Mouse (Mus musculus) macrophage (primary cell): ENCODE data around the gene 4930404H24Rik. TPM values are rescaled to one million over a fixed set of nuclear protein-coding genes. Genes with fewer than 3 reads are reported as not detected.

ENCODE experiments used
- H3K27ac ChIP-seq: fragments of 350-480 bp; formaldehyde crosslinking; 2 replicates; pipeline ENCODE4 v1.9.0; 2021
- H3K36me3 ChIP-seq: fragments of 350-480 bp; formaldehyde crosslinking; 2 replicates; pipeline ENCODE4 v1.9.0; 2021; ENCODE audit errors: inconsistent target
- H3K4me3 ChIP-seq: fragments of 350-480 bp; formaldehyde crosslinking; 2 replicates; pipeline ENCODE4 v1.9.0; 2021; ENCODE audit errors: inconsistent target
- H3K79me2 ChIP-seq: fragments of 350-480 bp; formaldehyde crosslinking; 2 replicates; pipeline ENCODE4 v1.9.0; 2021; ENCODE audit errors: inconsistent target
- WGBS: methylation state at CpG from one replicate; pipeline ENCODE4 v1.1.7; 2026; ENCODE audit warnings: inconsistent platforms; ENCODE audit not compliant: missing documents; 5-methylcytosine and 5-hydroxymethylcytosine counted together
- polyA plus RNA-seq: library from polyadenylated mRNA; stranded (reverse); fragments of 250-400 nt; gene quantifications from 3 replicates; pipeline ENCODE4 v1.2.4, GENCODE M21; 2018; ENCODE audit warnings: inconsistent platforms

The 4930404H24Rik gene
- polyA plus RNA-seq, 1 experiment from 2014 or later: not detected

DNA sequence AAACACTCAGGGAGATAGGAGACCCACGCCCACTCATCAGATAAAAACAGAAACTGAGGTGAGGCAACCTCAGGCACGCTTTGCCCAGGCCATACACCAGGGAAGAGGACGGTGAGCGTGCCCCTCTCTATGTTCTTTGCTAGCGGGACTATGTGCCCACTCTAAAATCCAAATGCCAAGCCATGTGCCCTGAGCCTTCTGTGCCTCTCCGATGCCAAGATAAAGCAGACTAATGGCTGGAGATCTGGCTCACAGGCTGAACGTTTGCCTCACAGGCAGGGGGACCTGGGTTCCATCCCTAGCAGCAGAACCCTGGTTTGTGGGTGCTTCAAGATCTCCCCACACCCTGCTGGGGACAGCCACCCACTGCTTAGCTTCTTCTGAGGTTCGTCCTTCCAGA, 17.5 kb downstream of the 4930404H24Rik start:
- Histone ChIP-seq H3K36me3 (no peaks in the 10 kb centered on the region), H3K27ac (no peak overlapping the region), H3K4me3 (no peak overlapping the region), H3K79me2 (peaks cover 87% of the 10 kb centered on the region; the same call in 1 of the 2 replicates)
- WGBS: 97% methylated on average over 8 of the region's 8 CpGs

DNA sequence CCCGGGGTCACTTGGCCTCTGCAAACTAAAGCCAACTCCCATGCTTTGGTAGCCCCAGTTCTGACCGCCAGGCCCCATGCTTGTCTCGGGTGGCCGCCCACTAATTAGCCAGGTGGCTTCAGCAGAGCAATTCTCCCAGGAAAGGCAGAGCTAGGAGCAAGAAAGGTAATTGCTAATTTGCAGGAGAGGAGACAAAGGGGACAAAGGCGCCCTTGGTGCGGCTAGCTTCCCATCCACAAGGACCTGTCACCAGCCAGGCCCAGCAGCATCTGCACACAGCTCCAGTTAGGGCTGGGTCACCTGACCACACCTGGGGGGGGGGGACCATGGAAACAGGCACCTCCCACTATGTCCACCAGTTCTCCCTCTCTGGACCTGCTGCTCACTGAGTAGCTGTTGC, 19.0 kb downstream of the 4930404H24Rik start:
- H3K27ac ChIP-seq: no peak overlapping the region

GRCm38 (mm10) chr2:153512416-153513323, 20.1 kb downstream of the 4930404H24Rik start:
- H3K79me2 ChIP-seq: peaks cover 97% of the 10 kb centered on the region; the same call in 1 of the 2 replicates
- no peak overlapping the region for H3K27ac ChIP-seq
- no peaks in the 10 kb centered on the region for H3K36me3 ChIP-seq
- no peak overlapping the region for H3K4me3 ChIP-seq
- WGBS: 80% methylated on average over 14 of the region's 14 CpGs

More for the DNA sequence above, 19.0 kb downstream of the 4930404H24Rik start:
- 96% methylated on average over 6 of the region's 6 CpGs for WGBS
- Histone ChIP-seq H3K36me3 (no peaks in the 10 kb centered on the region), H3K4me3 (no peak overlapping the region), H3K79me2 (peaks cover 87% of the 10 kb centered on the region; the same call in 1 of the 2 replicates)

GRCm38 (mm10) chr2:153513983-153514382, 21.4 kb downstream of the 4930404H24Rik start:
- Histone ChIP-seq H3K36me3 (no peaks in the 10 kb centered on the region), H3K79me2 (peaks cover 98% of the 10 kb centered on the region; the same call in 1 of the 2 replicates), H3K27ac (no peak overlapping the region), H3K4me3 (no peak overlapping the region)
- WGBS: 92% methylated on average over 3 of the region's 3 CpGs

DNA sequence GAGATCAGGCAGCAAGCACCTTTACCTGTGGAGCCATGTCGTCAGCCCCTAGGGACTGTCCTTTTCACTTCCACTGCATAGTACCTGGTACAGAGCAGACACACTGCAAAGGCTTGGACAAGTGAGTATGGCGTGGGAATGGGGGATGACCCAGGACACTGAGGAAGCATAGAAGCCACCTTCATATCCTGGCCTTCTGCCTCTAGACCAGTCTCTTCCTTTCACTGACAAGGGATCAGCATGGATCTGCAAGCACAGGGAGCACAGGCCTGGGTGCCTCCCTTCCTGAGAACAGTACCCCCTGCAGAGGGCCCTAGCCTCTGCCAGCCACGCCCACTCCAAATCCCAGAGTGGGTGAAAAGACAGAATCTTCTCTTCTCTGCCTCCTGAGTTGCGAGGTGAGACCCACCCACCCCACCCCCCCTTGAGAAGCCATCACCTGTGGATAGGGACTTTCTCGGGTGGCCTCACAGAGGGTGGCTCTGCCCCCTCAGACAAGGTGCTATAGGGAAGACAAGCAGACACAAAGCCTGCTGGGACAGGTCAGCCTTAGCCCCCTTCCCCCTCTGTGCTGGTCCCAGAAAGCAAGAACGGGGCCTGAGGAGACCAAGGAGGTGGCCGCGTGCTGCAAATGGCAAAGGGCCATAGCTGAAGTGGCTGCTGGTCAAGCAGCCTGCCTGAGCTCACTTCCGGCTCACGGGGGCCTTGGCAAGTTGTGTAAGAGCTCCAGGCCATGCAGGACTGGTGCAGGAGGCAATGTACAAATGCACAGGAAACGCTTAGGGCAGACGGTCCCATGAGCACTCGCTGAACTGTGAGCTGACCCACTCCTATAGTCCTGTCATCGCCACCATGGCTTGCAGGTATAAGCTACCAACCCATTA, 22.1 kb downstream of the 4930404H24Rik start:
- Histone ChIP-seq H3K36me3 (no peaks in the 10 kb centered on the region), H3K4me3 (no peak overlapping the region), H3K79me2 (peaks cover 99% of the 10 kb centered on the region; the same call in 1 of the 2 replicates), H3K27ac (peak overlapping the region; percentile 42)
- 56% methylated on average over 14 of the region's 14 CpGs for WGBS

DNA sequence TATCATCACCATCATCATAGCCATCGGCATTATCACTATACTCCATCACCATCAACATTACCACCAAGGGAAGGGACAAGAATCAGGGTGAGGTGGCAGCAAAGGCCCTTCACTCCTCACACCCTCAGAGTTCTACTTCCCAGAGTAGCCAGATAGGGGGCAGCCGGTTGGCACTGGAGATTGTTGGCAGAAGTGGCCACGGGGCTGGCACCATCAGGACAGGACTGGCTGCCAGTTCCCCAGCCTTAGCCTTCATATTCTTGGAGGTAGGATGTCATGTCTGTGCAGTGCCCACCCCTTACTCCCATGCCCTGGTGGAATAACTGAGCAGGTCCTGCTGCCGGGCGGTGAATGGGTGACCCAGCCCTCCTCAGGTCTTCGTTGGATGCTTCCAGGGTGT, 23.0 kb downstream of the 4930404H24Rik start:
- no peak overlapping the region for H3K27ac ChIP-seq
- WGBS: 97% methylated on average over 5 of the region's 6 CpGs
- H3K4me3 ChIP-seq: no peak overlapping the region
- H3K79me2 ChIP-seq: peaks cover 99% of the 10 kb centered on the region; the same call in 1 of the 2 replicates
- H3K36me3 ChIP-seq: no peaks in the 10 kb centered on the region

GRCm38 (mm10) chr2:153516961-153517360, 24.4 kb downstream of the 4930404H24Rik start:
- 45% methylated on average over 4 of the region's 4 CpGs for WGBS
- no peak overlapping the region for H3K27ac ChIP-seq
- no peak overlapping the region for H3K4me3 ChIP-seq
- H3K79me2 ChIP-seq: peaks cover 99% of the 10 kb centered on the region; the same call in 1 of the 2 replicates
- no peaks in the 10 kb centered on the region for H3K36me3 ChIP-seq

DNA sequence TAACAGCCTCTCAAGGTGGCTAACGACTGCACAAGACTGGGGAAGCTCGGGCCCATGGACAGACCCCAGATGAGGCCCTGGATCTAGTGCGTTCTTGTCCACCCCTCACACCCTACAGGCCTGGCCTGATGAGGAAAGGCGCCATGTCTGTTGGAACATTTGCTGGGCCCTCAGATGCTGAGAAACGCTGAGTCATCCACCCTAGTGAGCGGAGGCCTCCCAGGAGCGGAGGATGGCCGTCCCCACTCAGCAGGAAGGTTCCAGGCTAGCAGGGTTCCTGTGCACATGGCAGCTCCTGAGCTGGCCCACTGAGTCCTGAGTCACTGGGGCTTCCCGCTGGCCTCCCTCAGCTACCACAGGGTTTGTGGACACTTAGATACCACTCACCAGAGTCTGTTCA, 27.5 kb downstream of the 4930404H24Rik start:
- Histone ChIP-seq H3K4me3 (no peak overlapping the region), H3K79me2 (peaks cover 99% of the 10 kb centered on the region), H3K27ac (no peak overlapping the region), H3K36me3 (no peaks in the 10 kb centered on the region)
- 62% methylated on average over 7 of the region's 9 CpGs for WGBS

GRCm38 (mm10) chr2:153522270-153522669, 29.7 kb downstream of the 4930404H24Rik start:
- H3K36me3 ChIP-seq: no peaks in the 10 kb centered on the region

DNA sequence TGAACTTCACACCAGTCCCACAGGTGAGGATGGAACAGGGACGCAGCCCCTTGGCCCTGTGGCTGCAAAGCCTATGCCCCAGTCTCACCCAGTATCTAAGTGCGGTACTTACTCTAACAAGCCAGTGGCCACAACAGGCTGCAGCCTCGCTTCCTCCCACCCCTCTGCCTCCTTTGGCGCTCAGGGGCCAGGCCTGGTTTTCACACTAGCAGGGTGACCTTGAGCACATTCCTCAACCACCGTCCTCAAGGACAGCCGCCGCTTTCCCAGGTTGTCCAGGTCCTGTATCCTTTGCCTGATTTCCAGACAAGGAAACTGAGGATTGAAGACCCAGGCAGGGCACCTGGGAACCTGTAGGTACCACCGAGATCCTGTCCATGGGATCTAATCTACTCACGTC, 30.6 kb downstream of the 4930404H24Rik start:
- Histone ChIP-seq H3K79me2 (peaks cover 94% of the 10 kb centered on the region), H3K36me3 (no peaks in the 10 kb centered on the region), H3K4me3 (no peak overlapping the region), H3K27ac (no peak overlapping the region)
- 94% methylated on average over 9 of the region's 9 CpGs for WGBS

More at GRCm38 (mm10) chr2:153522270-153522669, 29.7 kb downstream of the 4930404H24Rik start:
- WGBS: 89% methylated on average over 3 of the region's 4 CpGs
- no peak overlapping the region for H3K4me3 ChIP-seq
- no peak overlapping the region for H3K27ac ChIP-seq
- H3K79me2 ChIP-seq: peaks cover 99% of the 10 kb centered on the region

DNA sequence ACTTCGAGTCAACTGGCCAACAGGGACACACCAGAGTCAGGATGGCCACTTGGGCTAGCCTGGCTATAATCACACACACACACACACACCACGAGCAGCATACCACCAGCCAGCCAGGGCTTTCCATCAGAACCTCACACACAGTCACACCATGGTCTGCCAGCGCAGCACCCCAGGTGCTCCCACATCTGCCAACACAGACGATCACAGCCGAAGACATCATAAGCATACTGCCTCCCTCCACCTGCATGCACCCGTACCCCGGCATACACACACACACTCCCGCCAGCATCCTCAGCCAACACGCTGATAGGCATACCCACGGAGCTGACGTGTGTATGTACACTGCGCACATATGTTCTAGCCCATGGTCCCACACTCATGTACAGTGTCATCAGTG, 31.1 kb downstream of the 4930404H24Rik start:
- no peaks in the 10 kb centered on the region for H3K36me3 ChIP-seq
- 93% methylated on average over 12 of the region's 12 CpGs for WGBS
- peaks cover 89% of the 10 kb centered on the region for H3K79me2 ChIP-seq
- H3K4me3 ChIP-seq: no peak overlapping the region
- no peak overlapping the region for H3K27ac ChIP-seq

DNA sequence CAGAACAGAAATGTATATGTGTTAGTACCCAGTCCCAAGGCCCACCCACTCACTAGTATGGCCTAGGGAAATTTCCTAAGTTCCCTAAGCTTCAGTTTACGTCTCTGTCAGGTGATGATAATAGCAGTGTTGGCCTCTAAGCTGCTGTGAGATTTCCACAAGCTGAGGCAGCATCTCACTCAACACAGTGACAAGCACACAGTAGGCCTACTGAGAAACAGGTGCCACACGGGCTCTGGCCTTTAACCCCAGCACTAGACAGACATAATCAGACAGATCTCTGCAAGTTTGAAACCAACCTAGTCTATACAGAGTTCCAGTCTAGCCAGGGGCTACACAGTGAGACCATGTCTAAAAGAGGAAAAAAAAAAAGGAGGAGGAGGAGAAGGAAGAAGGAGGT, 32.1 kb downstream of the 4930404H24Rik start:
- H3K4me3 ChIP-seq: no peak overlapping the region
- WGBS: 87% methylated on average over 2 of the region's 2 CpGs
- H3K27ac ChIP-seq: no peak overlapping the region

GRCm38 (mm10) chr2:153525906-153526311, 33.3 kb downstream of the 4930404H24Rik start:
- Histone ChIP-seq H3K79me2 (peaks cover 67% of the 10 kb centered on the region), H3K4me3 (no peak overlapping the region), H3K27ac (no peak overlapping the region), H3K36me3 (no peaks in the 10 kb centered on the region)
- WGBS: 51% methylated on average over 10 of the region's 10 CpGs

More for the DNA sequence above, 32.1 kb downstream of the 4930404H24Rik start:
- H3K36me3 ChIP-seq: no peaks in the 10 kb centered on the region
- peaks cover 79% of the 10 kb centered on the region for H3K79me2 ChIP-seq

DNA sequence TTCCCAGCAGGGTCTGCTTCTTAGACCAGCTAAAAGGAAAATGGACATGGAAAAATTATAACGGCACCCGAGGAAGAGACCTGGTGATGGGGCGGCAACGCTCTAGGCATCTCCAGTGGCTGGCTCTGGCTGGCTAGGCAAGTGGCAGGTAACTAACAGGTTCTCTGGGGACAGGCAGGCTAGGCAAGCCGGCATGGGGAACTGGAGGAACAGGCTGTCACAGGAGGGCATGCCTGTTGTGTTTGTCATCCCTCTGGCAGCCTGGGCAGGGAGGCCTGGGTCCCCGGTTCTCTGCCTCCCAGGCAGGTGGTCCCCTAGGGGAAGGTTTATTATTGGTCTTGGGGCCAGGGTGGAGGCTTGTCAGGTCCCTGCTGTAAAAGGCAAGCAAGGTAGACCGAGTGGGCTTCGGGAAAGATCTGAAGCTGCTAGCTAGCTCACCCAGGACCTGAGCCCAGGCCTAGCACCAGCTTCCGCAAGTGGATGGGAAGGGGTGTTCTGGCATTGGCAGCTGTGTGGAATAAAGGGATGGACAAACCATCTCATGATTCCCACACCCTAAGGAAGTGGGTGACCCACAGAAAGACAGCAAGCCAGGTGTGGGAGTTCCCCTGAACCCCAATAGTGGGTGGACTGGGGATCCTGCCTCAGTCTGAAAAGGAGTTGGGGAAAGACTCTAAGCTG, 34.4 kb downstream of the 4930404H24Rik start:
- WGBS: 83% methylated on average over 9 of the region's 9 CpGs
- H3K4me3 ChIP-seq: no peak overlapping the region
- H3K79me2 ChIP-seq: peaks cover 56% of the 10 kb centered on the region
- no peaks in the 10 kb centered on the region for H3K36me3 ChIP-seq
- no peak overlapping the region for H3K27ac ChIP-seq
